Mouse (Mus musculus): ENCODE measurements around the gene Gm20388.
"Not testable (repeated sequence)": the region's sequence is repeated elsewhere in the genome, so short reads cannot be mapped to it uniquely, and the experiment has no call there.

The Gm20388 gene

GRCm38 (mm10) chr8:122616181-122616905 is 2705.7 kb downstream of the Gm20388 start:
- no peak for DNase-seq (ENCODE audit: low read depth, low spot score)

DNA sequence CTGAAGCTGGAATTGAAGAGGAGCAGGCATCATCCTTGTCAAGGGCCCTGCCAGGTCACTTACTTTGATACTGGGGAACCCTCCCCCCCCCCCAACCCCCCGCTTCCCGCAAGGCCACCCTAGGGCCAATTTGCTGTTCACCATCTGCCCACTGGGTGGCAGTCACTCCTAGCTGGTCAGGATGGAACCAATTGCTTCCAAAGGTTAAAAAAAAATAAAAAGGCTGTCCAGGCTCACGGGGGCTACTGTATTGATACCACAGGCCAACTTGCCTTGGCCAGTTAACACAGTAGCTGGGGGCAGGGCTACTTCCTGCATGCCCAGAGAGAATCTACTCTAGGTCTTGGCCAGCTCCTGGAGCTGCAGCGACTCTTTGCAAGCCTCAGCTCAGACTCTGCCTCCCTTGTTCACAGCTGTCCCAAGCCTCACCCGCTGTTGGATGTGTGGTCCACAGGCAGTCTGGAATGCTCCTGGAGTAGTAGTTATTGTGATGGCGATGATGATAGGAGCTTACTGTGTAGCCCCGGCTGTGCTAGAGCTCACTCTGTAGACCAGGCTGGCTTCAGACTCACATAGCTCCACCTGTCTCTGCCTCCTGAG is 2707.4 kb downstream of the Gm20388 start:
- peak; percentile 58 for DNase-seq (ENCODE audit: low read depth, low spot score)

GRCm38 (mm10) chr8:122618660-122619378 is 2708.2 kb downstream of the Gm20388 start:
- peak; percentile 63 for DNase-seq (ENCODE audit: low read depth, low spot score)

- no peak for DNase-seq (ENCODE audit: low read depth, low spot score)
Measured at GRCm38 (mm10) chr8:122620446-122620845, 2709.8 kb downstream of the Gm20388 start.

DNA sequence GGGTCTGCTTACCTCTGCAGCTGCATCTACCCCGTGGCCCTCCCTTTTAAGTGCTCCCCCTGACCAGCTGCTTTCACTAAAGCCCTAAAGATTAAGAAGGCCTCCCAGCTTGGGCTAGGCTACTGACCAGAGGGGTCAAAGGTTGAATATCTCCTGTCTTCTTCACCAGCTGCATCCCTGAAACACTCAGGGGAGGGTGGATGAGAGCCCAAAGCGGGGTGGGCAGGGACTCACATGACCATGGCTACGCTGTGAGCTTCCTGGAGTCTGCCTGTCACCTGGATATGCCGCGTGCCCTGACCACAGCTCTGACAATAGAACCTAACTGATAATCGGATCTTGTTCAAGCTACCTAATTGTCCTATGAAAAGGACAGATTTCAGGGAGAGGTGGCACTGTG is 2712.1 kb downstream of the Gm20388 start, which contains the start of gene Pabpn1l:
Gene Pabpn1l, minus strand, starts transcription at position 13 of the 400 bp plus-strand sequence.
- DNase-seq (ENCODE audit: low read depth, low spot score): no peak

DNA sequence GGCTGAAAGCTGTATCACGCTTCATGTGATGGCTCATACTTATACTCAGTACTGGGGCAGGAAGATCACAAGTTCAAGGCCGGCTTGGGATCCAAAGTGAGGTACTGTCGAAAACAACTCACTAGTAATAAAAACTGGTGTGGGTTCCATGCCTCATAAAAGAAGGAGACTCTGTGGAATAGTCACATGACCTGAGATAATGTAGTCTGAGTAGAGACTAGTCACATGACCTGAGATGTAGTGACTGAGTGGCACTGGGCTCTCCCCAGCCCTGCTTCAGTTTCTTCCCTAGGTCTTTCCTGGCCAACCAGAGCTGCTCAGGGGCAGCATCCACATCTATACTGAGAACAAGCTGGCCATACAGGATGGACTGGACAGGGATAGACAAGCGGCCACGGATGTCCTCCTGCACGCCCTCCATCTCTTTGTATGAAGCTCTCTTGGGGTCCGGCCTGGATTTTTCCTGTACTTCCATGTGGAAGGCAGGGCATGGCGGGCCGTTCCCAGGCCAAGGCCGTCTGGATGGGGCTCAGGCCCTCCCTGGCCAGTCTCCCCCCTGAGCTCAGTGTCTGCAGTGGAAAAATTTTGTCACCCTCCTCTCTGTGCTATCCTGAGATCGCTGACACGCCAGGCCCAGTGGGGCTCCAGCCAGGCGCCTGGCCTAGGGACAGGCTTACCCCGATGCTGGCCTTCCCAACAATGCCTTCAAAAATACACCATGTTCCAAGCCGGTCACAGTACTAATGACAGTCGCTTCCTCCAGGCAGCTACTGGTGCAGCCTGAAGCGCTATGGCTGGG is 2713.4 kb downstream of the Gm20388 start:
- DNase-seq (ENCODE audit: low read depth, low spot score): no peak

DNA sequence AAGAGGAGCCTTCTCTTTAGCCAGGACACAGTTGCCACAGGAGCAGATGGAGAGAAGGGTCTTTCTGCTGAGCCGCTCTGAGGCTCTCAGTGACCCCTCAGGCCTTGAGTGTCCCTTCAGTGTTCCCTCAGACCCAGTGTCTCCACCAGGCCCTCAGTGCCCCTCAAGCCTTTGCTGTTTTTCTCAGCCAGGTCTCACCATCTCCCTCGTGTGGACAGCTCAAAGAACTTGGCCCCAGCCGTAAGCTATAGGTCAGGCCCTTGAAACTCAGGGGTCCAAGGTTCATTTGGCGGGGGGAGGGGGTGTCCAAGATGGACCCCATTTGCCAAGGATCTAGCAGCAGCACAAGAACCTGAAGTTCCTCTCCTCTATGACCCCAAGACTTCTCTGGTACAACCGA is 2714.0 kb downstream of the Gm20388 start:
- no peak for DNase-seq (ENCODE audit: low read depth, low spot score)

GRCm38 (mm10) chr8:122625811-122626210 is 2715.2 kb downstream of the Gm20388 start:
- DNase-seq (ENCODE audit: low read depth, low spot score): no peak

GRCm38 (mm10) chr8:122626896-122627295 is 2716.3 kb downstream of the Gm20388 start:
- DNase-seq (ENCODE audit: low read depth, low spot score): no peak

DNA sequence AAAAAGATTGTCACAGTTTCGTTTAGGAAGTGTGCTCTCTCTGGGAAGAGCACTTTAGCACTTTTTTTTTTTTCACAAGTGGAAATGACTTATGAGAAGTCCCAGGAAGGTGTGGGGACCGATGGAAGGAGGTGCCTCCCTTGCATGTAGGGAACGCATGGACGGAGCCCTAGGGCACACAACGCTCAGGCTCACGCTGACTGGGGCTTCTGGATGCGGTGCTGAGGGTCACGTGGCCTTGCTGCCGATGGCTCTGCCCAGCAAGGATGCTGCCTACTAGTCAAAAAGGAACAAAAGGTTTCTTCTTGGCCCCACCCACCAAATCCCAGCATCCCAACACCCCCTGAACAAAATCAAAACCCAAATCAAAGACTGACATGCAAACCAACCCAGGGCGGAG is 2718.7 kb downstream of the Gm20388 start:
- no peak for DNase-seq (ENCODE audit: low read depth, low spot score)

DNA sequence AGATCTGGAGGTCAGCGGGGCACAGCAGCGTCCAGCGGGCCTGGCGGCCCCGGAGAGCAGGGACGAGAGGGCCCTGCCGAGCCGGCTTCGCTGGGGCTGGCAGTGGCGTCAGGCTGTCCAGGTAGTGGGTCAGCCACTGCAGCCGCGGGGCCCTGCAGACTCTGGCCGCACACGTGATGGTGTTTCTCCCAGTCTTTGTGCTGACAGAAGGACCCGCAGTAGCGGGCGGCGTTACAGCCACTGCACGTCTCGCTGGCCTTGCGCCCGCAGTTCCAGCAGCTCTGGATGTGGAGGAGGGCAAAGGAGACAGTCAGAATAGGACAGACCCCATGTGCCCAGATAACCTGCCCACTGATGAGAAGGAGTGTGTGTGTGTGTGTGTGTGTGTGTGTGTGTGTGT is 2720.1 kb downstream of the Gm20388 start:
- no peak for DNase-seq (ENCODE audit: low read depth, low spot score)

DNA sequence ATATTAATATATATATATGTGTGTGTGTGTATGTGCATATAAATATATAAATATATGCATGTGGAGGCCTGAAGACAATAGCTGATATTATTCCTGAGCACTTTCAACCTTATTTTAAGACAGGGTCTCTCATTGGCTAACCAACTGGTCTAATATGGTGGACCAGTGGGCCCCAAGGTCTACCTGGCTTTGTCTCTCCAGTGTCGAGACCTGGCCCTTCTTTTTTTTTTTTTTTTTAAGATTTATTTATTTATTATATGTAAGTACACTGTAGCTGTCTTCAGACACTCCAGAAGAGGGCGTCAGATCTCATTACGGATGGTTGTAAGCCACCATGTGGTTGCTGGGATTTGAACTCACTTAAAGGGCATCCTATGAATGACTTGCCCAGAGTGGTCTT is 2721.5 kb downstream of the Gm20388 start:
- not testable (repeated sequence) for DNase-seq (ENCODE audit: low read depth, low spot score)

DNA sequence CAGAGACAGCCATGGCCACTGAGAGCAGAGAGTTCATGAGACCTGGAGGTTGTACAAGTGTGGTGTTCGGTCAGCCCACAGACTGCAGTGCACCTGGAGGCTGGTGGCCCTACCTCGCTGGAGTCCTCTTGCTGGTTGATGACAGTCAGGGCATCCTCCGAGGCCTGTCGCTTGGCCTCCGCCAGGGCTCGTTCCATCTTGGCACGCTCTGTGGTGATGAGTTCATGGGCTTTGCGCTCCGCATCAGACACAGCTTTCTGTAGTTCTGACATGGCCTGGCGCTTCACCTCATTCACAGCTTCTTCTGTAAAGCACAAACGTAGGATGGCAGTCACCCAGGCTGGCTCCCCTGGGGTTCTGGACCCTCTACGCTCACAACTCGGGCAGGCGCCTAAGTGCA is 2722.6 kb downstream of the Gm20388 start:
- no peak for DNase-seq (ENCODE audit: low read depth, low spot score)

GRCm38 (mm10) chr8:122635878-122636802 is 2725.5 kb downstream of the Gm20388 start:
- peak; percentile 42 for DNase-seq (ENCODE audit: low read depth, low spot score)

GRCm38 (mm10) chr8:122636803-122637175 is 2726.1 kb downstream of the Gm20388 start:
- no peak for DNase-seq (ENCODE audit: low read depth, low spot score)

DNA sequence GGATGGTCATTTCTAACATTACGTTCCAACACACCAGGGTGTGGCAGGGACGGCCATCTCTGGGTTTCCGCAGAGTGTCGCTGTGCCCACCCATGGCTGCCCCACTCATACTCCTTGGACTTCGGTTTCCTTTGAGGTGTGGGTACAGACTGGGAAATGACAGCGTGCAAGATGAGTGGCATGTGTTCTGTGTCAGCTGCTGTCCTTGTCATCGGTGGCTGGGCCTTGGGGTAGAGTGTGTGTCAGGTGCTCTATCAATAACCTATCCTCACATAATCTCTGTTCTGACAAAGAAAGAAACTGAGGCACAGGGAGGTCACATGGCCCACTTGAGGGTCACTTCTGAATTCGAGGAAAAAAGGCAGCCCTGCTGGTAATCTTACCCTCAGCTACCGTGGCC is 2726.6 kb downstream of the Gm20388 start:
- DNase-seq (ENCODE audit: low read depth, low spot score): no peak

DNA sequence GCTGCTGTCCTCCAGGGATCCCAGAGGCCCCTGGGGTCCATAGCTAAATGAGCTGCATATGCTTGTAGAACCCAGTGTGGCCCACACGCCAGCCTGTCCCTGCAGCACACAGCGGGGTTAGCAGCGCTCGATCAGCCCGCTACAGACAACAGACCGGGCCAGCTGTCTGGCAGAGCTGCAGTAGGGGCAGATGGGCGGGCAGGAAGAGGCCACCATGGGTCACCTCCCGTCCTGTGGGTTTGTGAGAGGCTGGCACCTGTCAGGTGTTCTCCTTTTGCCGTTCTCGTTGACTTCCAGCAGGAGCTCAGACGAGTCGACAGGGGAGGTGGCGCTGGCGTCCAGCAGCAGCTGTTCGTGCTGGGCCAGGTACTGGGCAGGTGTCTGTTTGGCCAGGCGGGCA is 2728.0 kb downstream of the Gm20388 start:
- no peak for DNase-seq (ENCODE audit: low read depth, low spot score)

- DNase-seq (ENCODE audit: low read depth, low spot score): no peak
Measured at GRCm38 (mm10) chr8:122639521-122640248, 2729.0 kb downstream of the Gm20388 start.

DNA sequence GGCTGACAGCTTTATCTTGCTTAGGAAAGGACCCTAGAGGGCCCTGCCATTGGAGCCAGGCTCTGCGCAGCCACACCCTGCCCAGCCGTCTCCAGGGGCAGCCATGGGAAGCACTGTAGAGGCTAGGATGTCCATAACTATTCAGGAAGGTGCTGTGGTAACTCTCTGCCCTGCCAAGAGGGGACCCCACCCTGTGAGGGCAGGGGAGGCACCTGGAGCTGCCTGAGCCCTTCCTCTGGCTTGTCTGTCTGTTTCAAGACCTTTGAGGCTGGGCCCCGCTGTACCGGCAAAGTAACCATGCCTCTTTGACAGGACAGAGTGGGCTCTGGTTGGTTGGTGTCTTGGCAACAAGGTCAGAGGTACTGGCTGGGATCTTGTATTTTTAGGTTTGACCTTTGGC is 2730.2 kb downstream of the Gm20388 start:
- DNase-seq (ENCODE audit: low read depth, low spot score): no peak

DNA sequence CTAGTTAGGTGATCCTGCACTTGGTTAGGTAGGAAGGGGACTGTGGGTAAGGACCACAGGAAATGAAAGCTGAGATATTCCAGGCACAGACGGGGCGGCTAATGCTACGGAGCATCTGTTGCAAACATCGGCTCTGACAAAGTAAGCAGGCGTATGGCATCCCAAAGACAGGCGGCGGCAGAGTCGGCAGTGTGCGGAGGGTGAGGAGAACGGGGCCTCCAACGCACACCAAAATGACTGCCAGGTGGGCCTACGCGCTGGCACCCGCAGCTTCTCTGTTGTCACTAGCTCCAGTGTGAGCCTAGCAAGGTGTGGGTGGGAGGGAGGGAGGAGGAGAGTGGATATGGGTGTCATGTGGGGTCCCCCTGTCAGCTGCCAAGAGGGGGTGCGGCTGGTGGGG is 2730.8 kb downstream of the Gm20388 start:
- DNase-seq (ENCODE audit: low read depth, low spot score): no peak

Data from c-Kit-negative CD71-positive TER-119-positive erythroid progenitor cells, embryonic 14.5 days (primary cell).